Mouse (Mus musculus): ENCODE measurements at regions not wholly inside any gene's neighbourhood (a gene's known extent, or its start where the extent isn't known, plus 50 kb on each side); places are given as distances from the start of the nearest gene placed in this dataset.

- TF ChIP-seq CTCF (conservative IDR thresholded peaks at IDR 0.05; ENCODE audit: low read length) (no peak), NANOG (IDR thresholded peaks at IDR 0.05; ENCODE audit: borderline replicate concordance, low read length) (no peak)
Observed at GRCm38 (mm10) chr8:34305542-34306485, 194.3 kb upstream of the Gm10131 start.

All from E14TG2a.4 (cell line).